Mouse (Mus musculus) gastrocnemius, postnatal 4 days (tissue): ENCODE measurements around the gene Hmgb3. TPM values are rescaled to one million over a fixed set of nuclear protein-coding genes. Genes with fewer than 3 reads are reported as not detected.

Source experiments
- DNase-seq, 2 experiments: peaks; one replicate each; pipeline ENCODE4 v3.0.0; 2021 to 2022; ENCODE audit warnings: low spot score in 2 of 2, mixed read lengths in 2 of 2
- microRNA-seq: library from miRNA; unstranded; fragments of <30 nt; microRNA quantifications from one replicate; pipeline ENCODE4 v1.2.0, GENCODE M21; 2021
- total RNA-seq, 2 experiments: library from RNA; stranded (reverse); gene quantifications; 2 replicates each; pipeline ENCODE4 v1.2.3; 2021

Hmgb3 gene
- total RNA-seq, 2 experiments from 2014 or later, result 41.4 to 49.0 TPM

DNA sequence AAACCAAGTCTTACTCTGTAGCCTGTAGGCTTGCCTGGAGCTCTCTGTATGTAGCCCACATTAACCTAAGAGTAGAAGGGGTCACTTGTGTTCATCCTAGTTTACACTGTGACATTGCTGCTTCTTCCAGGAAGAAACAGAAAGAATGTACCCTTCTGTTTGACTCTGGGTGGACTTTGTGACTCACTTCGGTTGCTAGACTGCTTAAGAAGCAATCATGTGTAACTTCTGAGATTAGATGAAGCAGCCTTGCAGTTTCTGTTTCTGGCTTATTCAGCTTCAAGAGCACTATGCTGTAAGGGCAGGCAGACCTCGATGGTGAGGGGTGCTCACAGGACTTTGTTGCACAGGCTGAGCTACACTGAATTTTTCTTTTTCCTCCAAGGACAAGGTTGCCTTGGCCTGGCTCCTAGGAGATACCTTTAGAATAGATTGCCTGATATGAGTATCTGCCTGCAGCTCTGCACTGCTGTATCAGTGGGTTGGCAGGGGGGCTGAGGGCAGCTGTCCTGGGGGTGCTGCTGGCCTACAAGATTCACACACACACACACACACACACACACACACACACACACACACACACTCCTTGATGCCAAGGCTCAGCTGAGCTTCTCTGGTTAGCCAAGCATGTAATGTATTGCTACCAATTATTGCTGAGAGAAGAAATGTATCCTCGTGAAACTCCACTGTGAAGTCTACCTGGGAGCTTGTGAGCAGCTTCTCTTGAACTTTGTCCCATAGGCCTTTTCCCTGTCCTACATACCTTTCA is 17.6 kb downstream of the Hmgb3 start:
- no peak for DNase-seq

GRCm38 (mm10) chrX:71575550-71575949 is 19.8 kb downstream of the Hmgb3 start:
- no peak for DNase-seq

DNA sequence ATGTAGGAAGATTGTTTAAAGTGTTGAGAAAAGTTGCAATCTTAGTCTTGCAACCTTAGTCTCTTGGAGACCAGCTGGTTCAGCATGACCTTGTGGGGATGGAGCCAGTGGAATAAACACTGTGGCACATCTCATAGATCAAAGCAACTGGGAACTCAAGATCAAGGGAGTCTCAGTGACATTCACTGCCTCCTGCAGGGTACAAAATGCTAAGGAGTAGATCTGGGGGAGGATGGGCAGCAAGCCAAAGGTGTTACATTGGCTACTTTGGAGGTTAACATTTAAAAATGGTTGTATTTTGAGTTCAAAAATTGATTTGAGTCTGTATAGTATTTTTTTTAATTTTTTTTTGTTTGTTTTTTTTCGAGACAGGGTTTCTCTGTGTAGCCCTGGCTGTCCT is 33.5 kb downstream of the Hmgb3 start:
- no peak for DNase-seq

GRCm38 (mm10) chrX:71601052-71601611 is 45.4 kb downstream of the Hmgb3 start:
- DNase-seq, result peak in 1 of 2 experiments; percentile 42

Small RNA genes within 50 kb of the gene (microRNA-seq; reads per million reads assigned to microRNA genes)
- not detected for gene Gm23945

Other genes with a start within 250 kb of the Hmgb3 start
- gene Mtmr1, start 191.2 kb upstream of the Hmgb3 start, total RNA-seq, result 10 to 100 TPM; 22.7 to 25.3 TPM
- 10 to 100 TPM; 28.4 to 30.3 TPM for gene Cd99l2, start 63.1 kb upstream of the Hmgb3 start, total RNA-seq
- gene Gpr50, start 107.7 kb downstream of the Hmgb3 start, total RNA-seq, result 1 to 10 TPM; 3.1 to 5.8 TPM